Mouse (Mus musculus) brown adipose tissue, adult 24 weeks (tissue): ENCODE measurements around the gene Gm20388. TPM values are rescaled to one million over a fixed set of nuclear protein-coding genes. Genes with fewer than 3 reads are reported as not detected.
A peak's percentile ranks its signal among the peaks of the same experiment; 100 is the strongest.

ENCODE experiments used
- H3K27ac ChIP-seq: fragments of 200-500 bp; replicated peaks from 2 replicates; pipeline ENCODE4 v1.5.1; 2012; ENCODE audit warnings: low read depth, mild to moderate bottlenecking, low read length
- H3K4me1 ChIP-seq: fragments of 200-500 bp; 2 replicates; pipeline ENCODE4 v1.6.1; 2012; ENCODE audit warnings: low read length, mixed read lengths; ENCODE audit not compliant: control insufficient read depth, insufficient read depth, insufficient read length
- H3K4me3 ChIP-seq: fragments of 200-500 bp; 2 replicates; pipeline ENCODE4 v1.5.1; 2012; ENCODE audit warnings: low read depth, mild to moderate bottlenecking, low read length, moderate library complexity; ENCODE audit not compliant: insufficient read depth
- polyA plus RNA-seq: library from polyadenylated mRNA; stranded (reverse); fragments of >200 nt; gene quantifications from 2 replicates; pipeline ENCODE4 v1.2.4, GENCODE M21; 2012; ENCODE audit not compliant: missing spikeins, insufficient read depth, insufficient read length

Gene Gm20388
- polyA plus RNA-seq, 1 experiment: 44.7 TPM

GRCm38 (mm10) chr8:123476911-123477736, 3566.5 kb downstream of the Gm20388 start:
- peak overlapping the region; percentile 40; the same call in 1 of the 2 replicates for H3K27ac ChIP-seq
- peak overlapping the region; percentile 89 for H3K4me3 ChIP-seq
- no peaks in the 10 kb centered on the region for H3K4me1 ChIP-seq

GRCm38 (mm10) chr8:123477737-123478258, 3567.2 kb downstream of the Gm20388 start, which contains the start of gene Afg3l1:
Afg3l1 (plus strand) TSS chr8:123477903.
- peak within 1 kb of the TSS; percentile 92 for H3K27ac ChIP-seq
- peak within 1 kb of the TSS; percentile 89 for H3K4me3 ChIP-seq
- no peaks in the 10 kb centered on the region for H3K4me1 ChIP-seq

- H3K4me1 ChIP-seq: no peaks in the 10 kb centered on the region
- H3K27ac ChIP-seq: peak overlapping the region; percentile 59; the same call in 1 of the 2 replicates
- H3K4me3 ChIP-seq: peak overlapping the region; percentile 89
Measured at GRCm38 (mm10) chr8:123478456-123479218, 3568.0 kb downstream of the Gm20388 start.

GRCm38 (mm10) chr8:123482627-123483026, 3572.0 kb downstream of the Gm20388 start:
- H3K4me1 ChIP-seq: no peaks in the 10 kb centered on the region

GRCm38 (mm10) chr8:123491280-123492075, 3580.8 kb downstream of the Gm20388 start:
- H3K4me3 ChIP-seq: no peak overlapping the region
- H3K4me1 ChIP-seq: no peaks in the 10 kb centered on the region
- H3K27ac ChIP-seq: no peak overlapping the region

More at GRCm38 (mm10) chr8:123482627-123483026, 3572.0 kb downstream of the Gm20388 start:
- Histone ChIP-seq H3K4me3 (no peak overlapping the region), H3K27ac (no peak overlapping the region)

GRCm38 (mm10) chr8:123492898-123493297, 3582.3 kb downstream of the Gm20388 start:
- H3K4me3 ChIP-seq: no peak overlapping the region
- no peaks in the 10 kb centered on the region for H3K4me1 ChIP-seq
- no peak overlapping the region for H3K27ac ChIP-seq

- Histone ChIP-seq H3K4me1 (no peaks in the 10 kb centered on the region), H3K4me3 (no peak overlapping the region), H3K27ac (no peak overlapping the region)
Measured at GRCm38 (mm10) chr8:123497699-123498098, 3587.1 kb downstream of the Gm20388 start.

GRCm38 (mm10) chr8:123498963-123499362, 3588.3 kb downstream of the Gm20388 start:
- no peak overlapping the region for H3K4me3 ChIP-seq
- no peaks in the 10 kb centered on the region for H3K4me1 ChIP-seq
- no peak overlapping the region for H3K27ac ChIP-seq

GRCm38 (mm10) chr8:123499556-123499955, 3588.9 kb downstream of the Gm20388 start:
- H3K4me3 ChIP-seq: no peak overlapping the region
- no peaks in the 10 kb centered on the region for H3K4me1 ChIP-seq
- no peak overlapping the region for H3K27ac ChIP-seq

GRCm38 (mm10) chr8:123502192-123502591, 3591.6 kb downstream of the Gm20388 start:
- no peaks in the 10 kb centered on the region for H3K4me1 ChIP-seq
- H3K27ac ChIP-seq: no peak overlapping the region
- no peak overlapping the region for H3K4me3 ChIP-seq

- Histone ChIP-seq H3K4me1 (no peaks in the 10 kb centered on the region), H3K4me3 (no peak overlapping the region), H3K27ac (no peak overlapping the region)
Measured at GRCm38 (mm10) chr8:123503801-123504467, 3593.3 kb downstream of the Gm20388 start.

GRCm38 (mm10) chr8:123504591-123505195, 3594.1 kb downstream of the Gm20388 start:
- H3K4me1 ChIP-seq: no peaks in the 10 kb centered on the region
- H3K4me3 ChIP-seq: no peak overlapping the region
- no peak overlapping the region for H3K27ac ChIP-seq

- no peak overlapping the region for H3K4me3 ChIP-seq
- no peaks in the 10 kb centered on the region for H3K4me1 ChIP-seq
- no peak overlapping the region for H3K27ac ChIP-seq
Measured at GRCm38 (mm10) chr8:123505267-123505666, 3594.6 kb downstream of the Gm20388 start.

GRCm38 (mm10) chr8:123505695-123506094, 3595.1 kb downstream of the Gm20388 start:
- Histone ChIP-seq H3K27ac (no peak overlapping the region), H3K4me3 (no peak overlapping the region), H3K4me1 (no peaks in the 10 kb centered on the region)
